Mouse (Mus musculus) megakaryocyte, embryonic 14.5 days (primary cell): ENCODE results near the gene Gm21117.
"Not testable (repeated sequence)": the region's sequence is repeated elsewhere in the genome, so short reads cannot be mapped to it uniquely, and the experiment has no call there.

Experiments used
- FLI1 ChIP-seq: IDR thresholded peaks from 2 replicates; pipeline ENCODE4 v1.6.1; 2012; ENCODE audit warnings: low read length, inconsistent platforms, mixed read lengths
- GATA1 ChIP-seq: IDR thresholded peaks from 3 replicates; pipeline ENCODE4 v1.6.1; 2012; ENCODE audit warnings: mixed read lengths, low read length, inconsistent platforms, borderline replicate concordance

GRCm38 (mm10) chrY:51124920-51125319, at the start of gene Gm21117:
- not testable (repeated sequence) for TF ChIP-seq GATA1, FLI1
